Mouse (Mus musculus) CD4-positive, CD25-positive, alpha-beta regulatory T cell, adult 9 weeks (primary cell): ENCODE data around the gene Meltf. TPM values are rescaled to one million over a fixed set of nuclear protein-coding genes. Genes with fewer than 3 reads are reported as not detected.

Experiments
- polyA plus RNA-seq: library from polyadenylated mRNA; unstranded; fragments of 100-300 nt; shearing (Covaris generic); gene quantifications from one replicate; pipeline ENCODE4 v1.2.1, GENCODE M21; 2017

The Meltf gene
- polyA plus RNA-seq = not detected

GRCm38 (mm10) chr16:31878573-31879257, at the start of gene Meltf:
Meltf (plus strand) TSS chr16:31878810.

GRCm38 (mm10) chr16:31933751-31934549, 55.3 kb downstream of the Meltf start, which contains the start of gene Pigz:
Pigz (plus strand) TSS chr16:31933851.

GRCm38 (mm10) chr16:31948345-31948774, 69.8 kb downstream of the Meltf start, which contains the start of the genes 0610012G03Rik and Ncbp2:
0610012G03Rik (minus strand) TSS chr16:31948494.
Ncbp2 (plus strand) TSS chr16:31948513.

Other genes starting within 250 kb of the Meltf start
- gene Dlg1, start 215.4 kb upstream of the Meltf start, polyA plus RNA-seq = 18.7 TPM
- 0.82 TPM for gene Pigz, start 55.0 kb downstream of the Meltf start, polyA plus RNA-seq
- 3.3 TPM for gene 0610012G03Rik, start 69.7 kb downstream of the Meltf start, polyA plus RNA-seq
- gene Ncbp2, start 69.7 kb downstream of the Meltf start, polyA plus RNA-seq = 50.6 TPM
- 13.9 TPM for gene Senp5, start 124.5 kb downstream of the Meltf start, polyA plus RNA-seq
- 58.9 TPM for gene Pak2, start 200.5 kb downstream of the Meltf start, polyA plus RNA-seq
- 91.0 TPM for gene Pigx, start 220.9 kb downstream of the Meltf start, polyA plus RNA-seq
- gene Cep19, start 221.0 kb downstream of the Meltf start, polyA plus RNA-seq = 44.3 TPM